Mouse (Mus musculus): ENCODE measurements around the gene Glis3.

DNA sequence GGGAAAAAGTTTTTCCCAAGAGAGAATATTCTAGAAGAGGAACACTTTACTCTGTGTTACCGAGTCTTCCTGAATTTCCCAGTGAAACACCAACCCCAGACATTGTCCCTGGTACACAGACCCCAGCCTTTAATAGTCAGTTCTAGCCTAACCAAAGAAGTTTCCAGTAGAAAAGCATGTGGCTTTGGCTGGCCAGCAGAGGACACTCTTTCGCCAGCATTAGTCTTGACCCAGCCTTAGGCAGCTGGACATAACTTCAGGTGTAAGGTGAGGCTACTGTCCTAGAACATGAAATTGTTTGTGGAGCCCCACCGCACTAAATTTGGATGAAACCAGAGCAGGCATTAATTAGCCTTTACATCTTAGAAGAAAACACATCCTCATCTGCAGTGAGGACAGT, 17.8 kb upstream of the Glis3 start:
- TF ChIP-seq CTCF (IDR thresholded peaks at IDR 0.05) (peak; percentile 63), EP300 (IDR thresholded peaks at IDR 0.05) (no peak)
